Mouse (Mus musculus): ENCODE measurements around the gene Grb7. TPM values are rescaled to one million over a fixed set of nuclear protein-coding genes. Genes with fewer than 3 reads are reported as not detected.

Gene Grb7
- polyA plus RNA-seq, 1 experiment from 2014 or later, result 86.2 TPM

DNA sequence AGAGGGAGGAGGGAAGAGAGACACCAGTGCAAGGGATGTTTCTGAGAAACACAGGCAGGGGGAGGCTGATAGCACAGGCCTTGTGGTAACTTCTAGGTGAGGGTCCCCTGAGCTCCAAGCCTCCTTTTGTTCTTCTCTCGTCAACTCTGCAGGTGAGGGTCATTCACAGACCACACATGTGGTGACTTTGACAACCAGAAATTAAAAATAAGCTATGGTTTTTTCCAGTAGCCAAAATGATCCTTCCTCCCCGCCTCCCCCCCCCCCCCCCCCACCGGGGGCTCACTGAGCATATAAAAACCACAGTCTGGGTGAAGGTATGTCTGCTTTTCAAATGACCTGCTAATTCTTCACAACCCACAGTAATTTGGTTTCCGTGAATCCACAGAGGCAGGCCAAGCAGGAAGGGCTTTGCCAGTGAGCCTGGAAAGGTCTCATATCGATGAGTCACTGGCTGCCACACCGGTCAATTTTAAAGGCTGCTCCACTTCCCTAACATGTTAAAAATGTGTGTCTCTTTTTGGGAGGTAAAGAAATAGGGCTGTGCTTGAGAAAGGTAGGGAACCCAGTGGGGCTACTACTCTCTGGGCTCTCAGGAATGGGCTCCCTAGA is 15.0 kb downstream of the Grb7 start:
- H3K4me2 ChIP-seq (replicated peaks; ENCODE audit: low read depth, low read length), result no peak overlapping the region
- H3K27ac ChIP-seq (ENCODE audit: low read length), result no peak overlapping the region
- H3K9ac ChIP-seq (replicated peaks; ENCODE audit: low read length), result no peak overlapping the region
- H3K4me3 ChIP-seq (ENCODE audit: low read length), result no peak overlapping the region
- peaks cover 9% of the 10 kb centered on the region for H3K4me1 ChIP-seq (ENCODE audit: insufficient read depth, low read length)
- ATAC-seq (ENCODE audit: low FRiP score, low TSS enrichment), result no peak
- no peaks in the 10 kb centered on the region for H3K36me3 ChIP-seq (ENCODE audit: insufficient read depth, low read length)
- no peaks in the 10 kb centered on the region for H3K9me3 ChIP-seq (ENCODE audit: low read length)
- WGBS, result 53% methylated on average over 6 of the region's 6 CpGs
- peaks cover 22% of the 10 kb centered on the region for H3K27me3 ChIP-seq (ENCODE audit: insufficient read depth, low read length)

- peaks cover 22% of the 10 kb centered on the region for H3K27me3 ChIP-seq (ENCODE audit: insufficient read depth, low read length)
- 86% methylated on average over 6 of the region's 6 CpGs for WGBS
- H3K36me3 ChIP-seq (ENCODE audit: insufficient read depth, low read length), result no peaks in the 10 kb centered on the region
- no peaks in the 10 kb centered on the region for H3K9me3 ChIP-seq (ENCODE audit: low read length)
- no peak overlapping the region for H3K27ac ChIP-seq (ENCODE audit: low read length)
- H3K4me1 ChIP-seq (ENCODE audit: insufficient read depth, low read length), result peaks cover 9% of the 10 kb centered on the region
- no peak overlapping the region for H3K4me3 ChIP-seq (ENCODE audit: low read length)
- no peak for ATAC-seq (ENCODE audit: low FRiP score, low TSS enrichment)
- H3K9ac ChIP-seq (replicated peaks; ENCODE audit: low read length), result no peak overlapping the region
- no peak overlapping the region for H3K4me2 ChIP-seq (replicated peaks; ENCODE audit: low read depth, low read length)
Observed at GRCm38 (mm10) chr11:98462255-98462654, 16.1 kb downstream of the Grb7 start.

GRCm38 (mm10) chr11:98463911-98464310 is 17.7 kb downstream of the Grb7 start:
- WGBS, result 90% methylated on average over 9 of the region's 9 CpGs
- Histone ChIP-seq H3K4me2 (replicated peaks; ENCODE audit: low read depth, low read length) (no peak overlapping the region), H3K9ac (replicated peaks; ENCODE audit: low read length) (no peak overlapping the region), H3K27ac (ENCODE audit: low read length) (no peak overlapping the region), H3K27me3 (ENCODE audit: insufficient read depth, low read length) (peaks cover 11% of the 10 kb centered on the region; the same call in 1 of the 2 replicates), H3K4me1 (ENCODE audit: insufficient read depth, low read length) (no peaks in the 10 kb centered on the region), H3K9me3 (ENCODE audit: low read length) (no peaks in the 10 kb centered on the region), H3K4me3 (ENCODE audit: low read length) (no peak overlapping the region), H3K36me3 (ENCODE audit: insufficient read depth, low read length) (no peaks in the 10 kb centered on the region)
- no peak for ATAC-seq (ENCODE audit: low FRiP score, low TSS enrichment)

DNA sequence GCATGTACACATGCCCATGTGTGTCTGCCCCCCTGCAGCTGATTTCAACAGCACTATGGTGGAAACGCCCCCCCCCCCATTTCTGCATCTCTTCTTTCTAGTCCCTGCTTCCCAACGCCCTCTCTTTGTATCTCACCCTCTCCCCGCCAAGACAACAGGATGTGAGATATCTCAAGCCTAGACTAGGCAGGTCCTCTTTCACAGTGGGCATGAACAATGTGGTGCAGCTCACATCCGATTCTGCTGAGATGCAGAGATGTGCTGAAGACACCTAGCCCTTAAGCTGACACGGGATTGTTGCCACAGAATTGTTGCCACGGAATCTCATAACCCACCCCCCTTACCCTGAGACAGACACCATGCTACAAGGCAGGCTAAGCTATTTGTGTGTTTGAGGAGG is 18.3 kb downstream of the Grb7 start:
- no peak for ATAC-seq (ENCODE audit: low FRiP score, low TSS enrichment)
- no peaks in the 10 kb centered on the region for H3K36me3 ChIP-seq (ENCODE audit: insufficient read depth, low read length)
- no peaks in the 10 kb centered on the region for H3K4me1 ChIP-seq (ENCODE audit: insufficient read depth, low read length)
- peaks cover 5% of the 10 kb centered on the region; the same call in 1 of the 2 replicates for H3K27me3 ChIP-seq (ENCODE audit: insufficient read depth, low read length)
- H3K4me2 ChIP-seq (replicated peaks; ENCODE audit: low read depth, low read length), result no peak overlapping the region
- no peaks in the 10 kb centered on the region for H3K9me3 ChIP-seq (ENCODE audit: low read length)
- no peak overlapping the region for H3K4me3 ChIP-seq (ENCODE audit: low read length)
- 82% methylated on average over 6 of the region's 6 CpGs for WGBS
- H3K9ac ChIP-seq (replicated peaks; ENCODE audit: low read length), result no peak overlapping the region
- H3K27ac ChIP-seq (ENCODE audit: low read length), result no peak overlapping the region

GRCm38 (mm10) chr11:98469761-98470714 is 23.8 kb downstream of the Grb7 start:
- no peak overlapping the region for H3K9ac ChIP-seq (replicated peaks; ENCODE audit: low read length)
- no peaks in the 10 kb centered on the region for H3K9me3 ChIP-seq (ENCODE audit: low read length)
- peak; percentile 71 for ATAC-seq (ENCODE audit: low FRiP score, low TSS enrichment)
- no peaks in the 10 kb centered on the region for H3K36me3 ChIP-seq (ENCODE audit: insufficient read depth, low read length)
- no peak overlapping the region for H3K4me2 ChIP-seq (replicated peaks; ENCODE audit: low read depth, low read length)
- H3K27ac ChIP-seq (ENCODE audit: low read length), result peak overlapping the region; percentile 68
- no peaks in the 10 kb centered on the region for H3K27me3 ChIP-seq (ENCODE audit: insufficient read depth, low read length)
- no peaks in the 10 kb centered on the region for H3K4me1 ChIP-seq (ENCODE audit: insufficient read depth, low read length)
- WGBS, result 44% methylated on average over 22 of the region's 22 CpGs
- H3K4me3 ChIP-seq (ENCODE audit: low read length), result no peak overlapping the region

- Histone ChIP-seq H3K27ac (ENCODE audit: low read length) (peak overlapping the region; percentile 68; the same call in 1 of the 2 replicates), H3K4me3 (ENCODE audit: low read length) (no peak overlapping the region)
- ATAC-seq (ENCODE audit: low FRiP score, low TSS enrichment), result no peak
Observed at GRCm38 (mm10) chr11:98470795-98471194, 24.6 kb downstream of the Grb7 start.

GRCm38 (mm10) chr11:98472696-98473095 is 26.5 kb downstream of the Grb7 start:
- H3K9ac ChIP-seq (replicated peaks; ENCODE audit: low read length), result no peak overlapping the region
- H3K36me3 ChIP-seq (ENCODE audit: insufficient read depth, low read length), result no peaks in the 10 kb centered on the region
- no peaks in the 10 kb centered on the region for H3K9me3 ChIP-seq (ENCODE audit: low read length)
- no peak overlapping the region for H3K4me2 ChIP-seq (replicated peaks; ENCODE audit: low read depth, low read length)
- no peak overlapping the region for H3K27ac ChIP-seq (ENCODE audit: low read length)
- H3K27me3 ChIP-seq (ENCODE audit: insufficient read depth, low read length), result no peaks in the 10 kb centered on the region
- no peaks in the 10 kb centered on the region for H3K4me1 ChIP-seq (ENCODE audit: insufficient read depth, low read length)
- no peak overlapping the region for H3K4me3 ChIP-seq (ENCODE audit: low read length)
- no peak for ATAC-seq (ENCODE audit: low FRiP score, low TSS enrichment)
- 52% methylated on average over 4 of the region's 4 CpGs for WGBS

More at GRCm38 (mm10) chr11:98470795-98471194, 24.6 kb downstream of the Grb7 start:
- Histone ChIP-seq H3K4me1 (ENCODE audit: insufficient read depth, low read length) (no peaks in the 10 kb centered on the region), H3K27me3 (ENCODE audit: insufficient read depth, low read length) (no peaks in the 10 kb centered on the region), H3K36me3 (ENCODE audit: insufficient read depth, low read length) (no peaks in the 10 kb centered on the region), H3K9ac (replicated peaks; ENCODE audit: low read length) (no peak overlapping the region), H3K4me2 (replicated peaks; ENCODE audit: low read depth, low read length) (no peak overlapping the region), H3K9me3 (ENCODE audit: low read length) (no peaks in the 10 kb centered on the region)
- 65% methylated on average over 6 of the region's 6 CpGs for WGBS

- Histone ChIP-seq H3K4me2 (replicated peaks; ENCODE audit: low read depth, low read length) (no peak overlapping the region), H3K9me3 (ENCODE audit: low read length) (no peaks in the 10 kb centered on the region), H3K27me3 (ENCODE audit: insufficient read depth, low read length) (no peaks in the 10 kb centered on the region), H3K9ac (replicated peaks; ENCODE audit: low read length) (no peak overlapping the region), H3K4me3 (ENCODE audit: low read length) (no peak overlapping the region), H3K36me3 (ENCODE audit: insufficient read depth, low read length) (no peaks in the 10 kb centered on the region), H3K4me1 (ENCODE audit: insufficient read depth, low read length) (no peaks in the 10 kb centered on the region), H3K27ac (ENCODE audit: low read length) (no peak overlapping the region)
- no peak for ATAC-seq (ENCODE audit: low FRiP score, low TSS enrichment)
- 52% methylated on average over 8 of the region's 8 CpGs for WGBS
Observed at GRCm38 (mm10) chr11:98473916-98474479, 27.8 kb downstream of the Grb7 start.

DNA sequence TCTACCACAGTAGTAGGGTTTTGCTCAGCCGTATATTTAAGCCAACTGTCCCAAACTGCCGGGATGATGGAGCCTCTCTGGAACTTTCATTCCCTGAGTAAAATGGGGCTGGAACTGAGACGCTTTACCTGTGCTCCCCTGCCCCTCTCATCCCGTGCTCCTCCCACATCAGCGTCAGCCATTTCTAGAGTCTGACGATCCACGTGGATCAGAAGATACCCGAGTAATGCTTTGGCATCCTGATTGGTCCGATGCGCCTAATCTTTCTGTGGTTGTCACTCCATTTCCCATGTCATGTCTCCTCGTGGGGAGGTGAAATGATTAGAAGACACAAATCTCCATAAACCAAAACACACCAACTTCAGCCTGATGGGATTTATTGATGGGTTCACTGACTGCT is 28.8 kb downstream of the Grb7 start:
- Histone ChIP-seq H3K4me1 (ENCODE audit: insufficient read depth, low read length) (no peaks in the 10 kb centered on the region), H3K9me3 (ENCODE audit: low read length) (no peaks in the 10 kb centered on the region), H3K9ac (replicated peaks; ENCODE audit: low read length) (no peak overlapping the region), H3K27ac (ENCODE audit: low read length) (no peak overlapping the region), H3K4me3 (ENCODE audit: low read length) (no peak overlapping the region), H3K4me2 (replicated peaks; ENCODE audit: low read depth, low read length) (no peak overlapping the region), H3K27me3 (ENCODE audit: insufficient read depth, low read length) (no peaks in the 10 kb centered on the region), H3K36me3 (ENCODE audit: insufficient read depth, low read length) (no peaks in the 10 kb centered on the region)
- 87% methylated on average over 11 of the region's 11 CpGs for whole genome bisulfite sequencing
- ATAC-seq (ENCODE audit: low FRiP score, low TSS enrichment), result no peak
